Mouse (Mus musculus) CD4-positive naive resting alpha-beta T cell, adult 76 days (primary cell): ENCODE data around the gene Slc6a3. TPM values are rescaled to one million over a fixed set of nuclear protein-coding genes. Genes with fewer than 3 reads are reported as not detected.

Experiments
- total RNA-seq: library from RNA; stranded (reverse); gene quantifications from one replicate; pipeline ENCODE4 v1.2.4, GENCODE M21; 2023

Slc6a3 gene
- not detected for total RNA-seq

GRCm38 (mm10) chr13:73536403-73536821 lies at the start of gene Slc6a3:
Gene Slc6a3 (plus strand): TSS chr13:73536747.

DNA sequence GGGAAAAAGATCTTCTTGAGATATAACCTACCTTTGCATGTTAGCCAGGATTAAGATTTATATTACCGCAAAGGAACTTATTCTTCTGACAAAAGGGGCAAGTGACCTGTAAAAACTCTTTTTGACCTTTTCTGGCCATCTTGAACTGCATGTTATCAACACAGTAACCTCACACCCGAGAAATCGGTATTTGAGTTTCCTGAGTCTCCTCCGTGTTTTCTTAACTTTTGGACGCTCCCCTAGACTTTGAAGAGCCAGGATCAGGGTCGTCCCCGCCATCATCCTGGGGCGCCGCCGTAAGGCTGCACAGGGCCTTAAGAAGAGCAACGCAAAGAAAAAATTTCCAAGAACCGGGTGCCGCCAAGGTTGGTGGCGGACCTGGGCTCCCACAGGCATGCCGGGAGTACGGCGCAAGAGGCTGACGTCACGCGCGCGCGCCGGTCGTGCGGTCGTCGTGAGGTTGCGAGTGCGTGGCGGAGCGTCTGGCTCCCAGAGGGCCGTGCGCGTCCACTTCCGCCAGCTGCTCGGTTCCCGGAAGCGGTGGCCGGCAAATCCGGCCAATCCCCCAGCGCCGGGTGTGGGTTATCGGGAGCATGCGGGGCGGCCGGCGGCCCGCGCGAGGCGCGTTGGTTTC lies 67.1 kb downstream of the Slc6a3 start, which contains the start of gene Clptm1l:
Gene Clptm1l, plus strand, starts transcription at position 485 of the 634 bp plus-strand sequence.

GRCm38 (mm10) chr13:73626745-73627549 lies 90.4 kb downstream of the Slc6a3 start, which contains the start of gene Tert:
Gene Tert (plus strand): TSS chr13:73626911.

Other genes with a start within 250 kb of the Slc6a3 start
- 24.9 TPM for gene Mrpl36, start 208.2 kb upstream of the Slc6a3 start, total RNA-seq
- gene Ndufs6, start 208.2 kb upstream of the Slc6a3 start, total RNA-seq: 49.3 TPM
- gene Lpcat1, start 69.5 kb upstream of the Slc6a3 start, total RNA-seq: 39.4 TPM
- gene Clptm1l, start 67.3 kb downstream of the Slc6a3 start, total RNA-seq: 94.3 TPM
- gene Tert, start 90.2 kb downstream of the Slc6a3 start, total RNA-seq: 3.5 TPM
- not detected for gene Slc6a18, start 141.3 kb downstream of the Slc6a3 start, total RNA-seq
- gene Slc6a19, start 168.1 kb downstream of the Slc6a3 start, total RNA-seq: 2.2 TPM
- gene Slc12a7, start 196.3 kb downstream of the Slc6a3 start, total RNA-seq: 308 TPM